Mouse (Mus musculus) adrenal gland, adult 8-10 months (tissue): ENCODE measurements around the gene Gm12248. TPM values are rescaled to one million over a fixed set of nuclear protein-coding genes. Genes with fewer than 3 reads are reported as not detected.

Experiments used
- DNase-seq: peaks from one replicate; pipeline ENCODE4 v3.0.0; 2022
- total RNA-seq, 4 experiments: library from RNA; stranded (reverse); gene quantifications; 2 replicates each; pipeline ENCODE4 v1.2.4; 2022

The Gm12248 gene
- 1 to 10 TPM in 1 of 4 experiments, not detected in 3; 3.1 TPM for total RNA-seq

- DNase-seq = no peak
Observed at GRCm38 (mm10) chr11:58093021-58093528, at the start of gene Gm12248. Gene Gm12248 (minus strand): TSS chr11:58093134.

- DNase-seq = no peak
Observed at GRCm38 (mm10) chr11:58139466-58139865, 46.5 kb upstream of the Gm12248 start.

GRCm38 (mm10) chr11:58138821-58139220 is 45.9 kb upstream of the Gm12248 start:
- no peak for DNase-seq

DNA sequence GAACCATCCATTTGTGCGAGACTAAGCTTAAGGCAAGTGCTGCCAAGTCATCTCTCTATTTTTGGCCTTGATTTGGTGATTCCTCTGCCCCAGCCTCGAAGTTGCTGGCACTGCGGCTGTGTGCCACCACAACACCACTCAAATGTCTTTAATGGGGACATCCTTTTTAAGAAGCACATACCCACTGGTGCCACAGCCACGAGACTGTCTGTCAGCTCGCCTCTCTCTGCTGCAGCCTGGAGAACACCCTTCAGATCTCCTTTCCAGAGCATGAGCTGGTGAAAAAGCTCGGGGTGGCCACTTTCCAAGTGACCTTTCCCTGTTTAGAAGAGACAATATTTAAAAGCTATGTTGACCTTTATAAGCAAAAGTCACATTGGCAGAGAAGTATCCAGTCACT is 43.7 kb upstream of the Gm12248 start:
- no peak for DNase-seq

- no peak for DNase-seq
Observed at GRCm38 (mm10) chr11:58135296-58135695, 42.4 kb upstream of the Gm12248 start.

DNA sequence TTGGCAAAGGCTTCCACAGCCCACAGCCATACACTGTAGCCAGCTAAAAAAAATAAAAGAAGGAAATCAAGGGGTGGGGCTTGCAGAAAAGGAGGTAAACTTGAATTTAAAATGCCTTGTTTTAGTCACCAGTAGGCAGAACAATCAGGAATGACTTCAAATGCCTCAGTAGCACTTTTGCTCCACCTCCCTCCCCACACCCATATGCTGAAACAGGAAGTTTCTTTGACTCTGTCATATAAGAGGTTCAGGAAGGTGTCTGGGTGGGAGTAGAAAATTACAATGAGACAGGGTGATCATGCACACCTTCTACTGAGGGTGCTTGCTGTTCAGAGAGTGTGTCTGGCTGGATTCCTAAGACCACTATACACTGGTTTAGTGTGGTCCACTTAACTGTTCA is 41.9 kb upstream of the Gm12248 start:
- DNase-seq = no peak

GRCm38 (mm10) chr11:58132026-58132425 is 39.1 kb upstream of the Gm12248 start:
- no peak for DNase-seq

GRCm38 (mm10) chr11:58129302-58129843 is 36.4 kb upstream of the Gm12248 start:
- DNase-seq = no peak

DNA sequence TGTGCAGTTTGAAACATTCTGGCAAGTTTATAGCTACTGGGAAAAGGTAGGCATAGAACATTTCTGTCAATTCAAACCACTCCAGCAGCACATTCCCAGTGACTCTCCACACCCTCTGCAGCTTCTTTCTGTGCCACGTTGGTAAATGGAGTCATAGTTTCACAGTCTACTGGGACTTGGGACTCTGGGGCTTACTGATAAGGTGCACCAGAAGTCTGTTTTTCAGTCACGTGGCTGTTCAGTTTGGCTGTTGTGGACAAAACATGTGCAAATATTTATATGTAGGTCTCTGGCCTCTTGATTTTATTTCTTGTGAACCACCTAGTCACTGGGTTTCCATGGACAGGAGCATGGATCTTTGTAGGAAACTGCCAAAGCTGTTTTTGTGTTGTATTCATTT is 34.6 kb upstream of the Gm12248 start:
- DNase-seq = no peak

GRCm38 (mm10) chr11:58126397-58127160 is 33.6 kb upstream of the Gm12248 start:
- DNase-seq = peak; percentile 88

- DNase-seq = no peak
Observed at GRCm38 (mm10) chr11:58125021-58125420, 32.1 kb upstream of the Gm12248 start.

GRCm38 (mm10) chr11:58123711-58124110 is 30.8 kb upstream of the Gm12248 start:
- no peak for DNase-seq

DNA sequence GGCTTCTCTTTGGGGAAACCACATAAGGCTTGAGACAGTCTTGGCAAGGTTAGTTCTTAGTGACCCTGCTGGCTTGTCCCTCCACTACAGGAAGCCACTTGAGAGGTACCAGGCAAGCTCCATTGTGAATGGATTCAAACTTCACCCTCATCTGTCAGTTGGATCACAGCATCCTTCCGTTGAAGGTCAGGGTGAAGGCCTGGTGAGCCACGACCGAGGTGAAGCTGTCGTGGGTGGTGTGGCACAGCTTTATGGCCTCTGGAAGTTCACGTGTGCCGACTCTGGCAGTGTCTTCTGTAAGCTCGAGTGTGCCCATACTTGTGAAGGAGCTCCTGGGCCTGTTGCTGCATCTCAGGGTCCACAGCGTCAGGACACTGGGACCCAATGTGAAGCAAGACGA is 28.4 kb upstream of the Gm12248 start:
- peak; percentile 40 for DNase-seq

DNA sequence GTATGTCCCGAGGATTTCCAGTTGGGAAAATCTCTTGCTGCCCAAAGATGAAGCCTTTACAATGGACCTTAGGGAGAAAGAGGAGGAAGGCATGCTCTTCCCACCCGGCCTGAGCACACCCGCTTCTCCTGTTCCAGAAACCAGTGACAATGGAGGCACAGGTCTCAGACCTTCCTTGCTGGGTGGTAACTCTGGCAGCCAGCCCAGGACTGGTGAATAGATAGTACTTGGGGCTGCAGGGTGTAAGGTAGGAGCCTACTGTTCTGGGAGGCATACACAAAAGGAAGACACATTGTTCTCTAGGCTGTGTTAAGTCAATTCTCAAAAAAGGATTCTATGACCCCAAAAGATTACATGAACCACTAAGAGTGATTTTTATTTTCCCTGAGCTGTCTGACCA is 27.7 kb upstream of the Gm12248 start:
- no peak for DNase-seq

- DNase-seq = no peak
Observed at GRCm38 (mm10) chr11:58117044-58117652, 24.2 kb upstream of the Gm12248 start.

DNA sequence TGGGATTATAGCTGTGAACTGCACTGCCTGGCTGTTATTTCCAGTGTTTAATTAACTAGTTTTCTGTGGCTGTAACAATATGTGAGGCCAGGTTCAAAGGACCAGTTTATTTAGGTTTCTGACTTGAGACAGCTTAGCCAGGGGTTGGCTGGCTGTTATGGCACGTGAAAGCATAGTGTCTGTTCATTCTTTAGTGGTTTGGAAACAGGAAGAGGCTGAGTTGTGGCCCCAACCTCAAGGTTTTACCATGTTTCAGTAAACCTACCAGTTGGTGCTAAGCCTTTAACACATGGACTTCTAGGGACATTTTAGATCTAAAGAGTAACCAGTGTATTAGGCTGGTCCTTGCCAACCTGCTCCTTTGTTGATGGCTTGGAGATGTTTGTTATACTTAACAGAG is 23.6 kb upstream of the Gm12248 start:
- no peak for DNase-seq

GRCm38 (mm10) chr11:58107664-58108337 is 14.9 kb upstream of the Gm12248 start:
- no peak for DNase-seq

GRCm38 (mm10) chr11:58107009-58107408 is 14.1 kb upstream of the Gm12248 start:
- no peak for DNase-seq

GRCm38 (mm10) chr11:58104351-58104791 is 11.4 kb upstream of the Gm12248 start:
- DNase-seq = no peak

GRCm38 (mm10) chr11:58103697-58104306 is 10.9 kb upstream of the Gm12248 start, which contains the start of gene Cnot8:
Gene Cnot8 (plus strand): TSS chr11:58104153.
- DNase-seq = peak; percentile 99

DNA sequence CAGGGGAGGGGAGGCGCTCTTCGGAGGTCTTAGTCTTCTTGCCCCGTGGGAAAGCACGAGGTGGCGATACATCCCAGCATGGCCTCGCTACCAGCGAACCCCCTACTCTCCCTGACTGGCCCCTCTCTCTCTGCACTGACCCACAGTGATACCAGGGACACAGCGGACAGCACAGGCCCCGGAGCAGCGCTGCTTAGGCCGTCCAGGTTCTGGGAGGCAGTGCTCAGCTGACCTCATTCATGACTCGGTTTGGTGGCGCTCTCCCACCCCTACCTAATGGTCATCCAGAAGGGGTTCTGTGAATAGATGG is 10.4 kb upstream of the Gm12248 start:
- DNase-seq = peak; percentile 47

DNA sequence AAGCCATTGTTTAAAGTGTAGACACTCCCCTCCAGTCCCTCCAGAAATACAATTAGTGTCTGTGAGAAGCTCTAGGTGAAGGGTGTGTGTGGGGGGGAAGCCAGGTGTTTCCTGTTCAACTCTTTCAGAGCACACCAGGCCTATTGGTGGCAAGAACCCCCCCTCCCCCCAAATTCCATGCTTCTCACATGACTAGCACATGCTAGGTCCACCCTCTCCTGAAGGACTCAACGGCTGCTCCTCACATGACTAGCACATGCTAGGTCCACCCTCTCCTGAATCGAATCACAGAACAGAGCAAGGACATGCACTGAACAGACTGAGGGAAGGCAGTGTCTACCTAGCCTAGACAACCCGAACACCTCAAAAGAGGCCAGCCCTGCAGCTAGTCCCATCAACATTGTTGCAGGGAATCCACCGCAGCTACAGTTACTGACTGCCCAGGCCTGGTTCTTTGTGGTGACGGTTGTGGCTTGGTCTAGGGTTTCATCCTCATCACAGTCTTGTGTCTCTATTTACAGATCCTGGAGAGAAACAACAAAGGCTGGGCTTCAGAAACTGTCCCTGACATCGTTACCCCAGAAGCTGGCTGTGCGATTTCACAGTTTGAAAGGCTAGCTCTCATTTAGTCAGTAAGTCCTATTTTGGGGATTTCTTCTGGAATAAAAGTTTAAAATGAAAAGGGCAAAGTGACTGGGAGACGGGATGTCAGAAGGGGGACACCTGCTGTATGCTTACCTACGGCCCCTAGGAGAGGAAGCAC is 9.8 kb upstream of the Gm12248 start:
- DNase-seq = no peak
